Mouse (Mus musculus) MEL (cell line): ENCODE results near the gene Sdhc. TPM values are rescaled to one million over a fixed set of nuclear protein-coding genes. Genes with fewer than 3 reads are reported as not detected.

Source experiments
- DNase-seq: peaks from one replicate; pipeline ENCODE4 v3.0.0; 2011; ENCODE audit warnings: low read depth, low spot score
- H3K27ac ChIP-seq: 2 replicates; pipeline ENCODE4 v1.5.1; 2012; ENCODE audit warnings: low read depth, mild to moderate bottlenecking, control low read depth, low read length, moderate library complexity; ENCODE audit not compliant: control insufficient read depth
- H3K27me3 ChIP-seq, 2 experiments: fragments of 150-350 bp in 1 of 2; sonication (generic) in 1 of 2; 2 replicates each; pipeline ENCODE4 v1.6.1; 2012; ENCODE audit warnings: low read length in 2 of 2, mild to moderate bottlenecking in 2 of 2, improper control_type of control experiment in 1 of 2, moderate library complexity in 1 of 2; ENCODE audit not compliant: insufficient read depth in 2 of 2, control insufficient read depth in 1 of 2
- H3K36me3 ChIP-seq, 2 experiments: 2 replicates each; pipeline ENCODE4 v1.6.1; 2012 to 2014; ENCODE audit warnings: low read length in 2 of 2, improper control_type of control experiment in 1 of 2, inconsistent platforms in 1 of 2, mild to moderate bottlenecking in 1 of 2; ENCODE audit not compliant: insufficient read depth in 2 of 2, control insufficient read depth in 1 of 2
- H3K4me1 ChIP-seq, 2 experiments: fragments of 150-350 bp in 1 of 2; sonication (generic) in 1 of 2; 2 replicates each; pipeline ENCODE4 v1.6.1; 2012; ENCODE audit warnings: low read length in 2 of 2, improper control_type of control experiment in 1 of 2, mild to moderate bottlenecking in 1 of 2; ENCODE audit not compliant: insufficient read depth in 2 of 2, control insufficient read depth in 1 of 2
- H3K4me3 ChIP-seq, 2 experiments: fragments of 150-350 bp in 1 of 2; sonication (generic) in 1 of 2; 2 replicates each; pipeline ENCODE4 v1.5.1; 2012; ENCODE audit warnings: low read depth in 2 of 2, low read length in 2 of 2, mild to moderate bottlenecking in 2 of 2, moderate library complexity in 2 of 2, control low read depth in 1 of 2, improper control_type of control experiment in 1 of 2; ENCODE audit not compliant: control insufficient read depth in 1 of 2, insufficient read depth in 1 of 2
- H3K79me2 ChIP-seq: 2 replicates; pipeline ENCODE4 v1.6.1; 2012; ENCODE audit warnings: mild to moderate bottlenecking, low read length, moderate library complexity; ENCODE audit not compliant: control insufficient read depth, poor library complexity, insufficient read depth
- H3K9ac ChIP-seq: 2 replicates; pipeline ENCODE4 v1.6.1; 2012; ENCODE audit warnings: low read depth, mild to moderate bottlenecking, control low read depth, low read length, moderate library complexity; ENCODE audit not compliant: control insufficient read depth, poor library complexity, severe bottlenecking
- H3K9me3 ChIP-seq: fragments of 150-350 bp; sonication (generic); replicated peaks from 2 replicates; pipeline ENCODE4 v1.6.1; 2012; ENCODE audit warnings: mild to moderate bottlenecking, low read length, improper control_type of control experiment, moderate library complexity; ENCODE audit not compliant: insufficient read depth
- BHLHE40 ChIP-seq: IDR thresholded peaks from 2 replicates; pipeline ENCODE4 v1.6.1; 2012; ENCODE audit warnings: low read depth, mild to moderate bottlenecking, inconsistent platforms, low read length, improper control_type of control experiment, borderline replicate concordance
- CHD1 ChIP-seq: IDR thresholded peaks from 2 replicates; pipeline ENCODE4 v1.6.1; 2012; ENCODE audit warnings: low read depth, mild to moderate bottlenecking, inconsistent platforms, low read length, improper control_type of control experiment
- CTCF ChIP-seq, 3 experiments: IDR thresholded peaks in 2 of 3; conservative IDR thresholded peaks in 1 of 3; 2 replicates each; pipeline ENCODE4 v1.5.1; 2011 to 2012; ENCODE audit warnings: low read length in 3 of 3, low read depth in 2 of 3, mild to moderate bottlenecking in 2 of 3, improper control_type of control experiment in 1 of 3, inconsistent platforms in 1 of 3, mixed read lengths in 1 of 3, moderate library complexity in 1 of 3; ENCODE audit not compliant: control insufficient read depth in 1 of 3, insufficient read depth in 1 of 3, poor library complexity in 1 of 3, severe bottlenecking in 1 of 3
- E2F4 ChIP-seq: IDR thresholded peaks from 2 replicates; pipeline ENCODE4 v1.6.1; 2011; ENCODE audit warnings: low read depth, low read length, improper control_type of control experiment, borderline replicate concordance
- ELF1 ChIP-seq: IDR thresholded peaks from 2 replicates; pipeline ENCODE4 v1.6.1; 2014; ENCODE audit warnings: low read depth, mild to moderate bottlenecking, inconsistent platforms, low read length, improper control_type of control experiment, moderate library complexity
- EP300 ChIP-seq, 2 experiments: IDR thresholded peaks; 2 replicates each; pipeline ENCODE4 v1.6.1; 2011; ENCODE audit warnings: improper control_type of control experiment in 2 of 2, low read length in 2 of 2, low read depth in 1 of 2, mild to moderate bottlenecking in 1 of 2
- ETS1 ChIP-seq: IDR thresholded peaks from 2 replicates; pipeline ENCODE4 v1.6.1; 2012; ENCODE audit warnings: low read depth, mild to moderate bottlenecking, inconsistent platforms, low read length, improper control_type of control experiment, moderate library complexity
- GABPA ChIP-seq: IDR thresholded peaks from 2 replicates; pipeline ENCODE4 v1.6.1; 2012; ENCODE audit warnings: low read depth, mild to moderate bottlenecking, inconsistent platforms, low read length, improper control_type of control experiment, moderate library complexity
- HCFC1 ChIP-seq: IDR thresholded peaks from 2 replicates; pipeline ENCODE4 v1.6.1; 2012; ENCODE audit warnings: low read depth, mild to moderate bottlenecking, inconsistent platforms, low read length, improper control_type of control experiment, moderate library complexity
- JUND ChIP-seq: IDR thresholded peaks from 2 replicates; pipeline ENCODE4 v1.6.1; 2011; ENCODE audit warnings: low read depth, mild to moderate bottlenecking, improper control_type of control experiment, low read length
- MAFK ChIP-seq: IDR thresholded peaks from 2 replicates; pipeline ENCODE4 v1.6.1; 2011; ENCODE audit warnings: low read depth, mild to moderate bottlenecking, low read length, improper control_type of control experiment, borderline replicate concordance
- MAZ ChIP-seq: IDR thresholded peaks from 2 replicates; pipeline ENCODE4 v1.6.1; 2012; ENCODE audit warnings: low read depth, mild to moderate bottlenecking, inconsistent platforms, low read length, improper control_type of control experiment
- MEF2A ChIP-seq: IDR thresholded peaks from 2 replicates; pipeline ENCODE4 v1.6.1; 2014; ENCODE audit warnings: low read depth, mild to moderate bottlenecking, inconsistent platforms, low read length, improper control_type of control experiment; ENCODE audit not compliant: poor library complexity, insufficient replicate concordance, severe bottlenecking; ENCODE audit errors: extremely low read depth
- MXI1 ChIP-seq: IDR thresholded peaks from 2 replicates; pipeline ENCODE4 v1.6.1; 2011; ENCODE audit warnings: mild to moderate bottlenecking, low read depth, low read length, improper control_type of control experiment
- MYB ChIP-seq: IDR thresholded peaks from 2 replicates; pipeline ENCODE4 v1.6.1; 2011; ENCODE audit warnings: mild to moderate bottlenecking, low read depth, low read length, improper control_type of control experiment
- MYC ChIP-seq: IDR thresholded peaks from 2 replicates; pipeline ENCODE4 v1.6.1; 2011; ENCODE audit warnings: low read depth, mild to moderate bottlenecking, low read length, improper control_type of control experiment, moderate library complexity
- NELFE ChIP-seq: IDR thresholded peaks from 2 replicates; pipeline ENCODE4 v1.6.1; 2011; ENCODE audit warnings: low read depth, low read length, improper control_type of control experiment
- POLR2A ChIP-seq, 2 experiments: IDR thresholded peaks; 2 replicates each; pipeline ENCODE4 v1.6.1; 2011 to 2012; ENCODE audit warnings: low read length in 2 of 2, mild to moderate bottlenecking in 2 of 2, control low read depth in 1 of 2, improper control_type of control experiment in 1 of 2, low read depth in 1 of 2, moderate library complexity in 1 of 2; ENCODE audit not compliant: control insufficient read depth in 1 of 2, insufficient read depth in 1 of 2, poor library complexity in 1 of 2
- POLR2AphosphoS2 ChIP-seq: IDR thresholded peaks from 2 replicates; pipeline ENCODE4 v1.6.1; 2011; ENCODE audit warnings: low read length, improper control_type of control experiment
- POLR2AphosphoS5 ChIP-seq: IDR thresholded peaks from 2 replicates; pipeline ENCODE4 v1.6.1; 2012; ENCODE audit warnings: low read depth, borderline replicate concordance, mild to moderate bottlenecking, inconsistent platforms, low read length, moderate library complexity, mixed read lengths
- RAD21 ChIP-seq: IDR thresholded peaks from 2 replicates; pipeline ENCODE4 v1.6.1; 2011; ENCODE audit warnings: mild to moderate bottlenecking, low read depth, low read length, improper control_type of control experiment
- SIN3A ChIP-seq: IDR thresholded peaks from 2 replicates; pipeline ENCODE4 v1.6.1; 2012; ENCODE audit warnings: low read length, improper control_type of control experiment, inconsistent platforms
- SMC3 ChIP-seq: IDR thresholded peaks from 2 replicates; pipeline ENCODE4 v1.6.1; 2011; ENCODE audit warnings: low read depth, low read length, improper control_type of control experiment
- TAL1 ChIP-seq: IDR thresholded peaks from 2 replicates; pipeline ENCODE4 v1.6.1; 2012; ENCODE audit warnings: mild to moderate bottlenecking, inconsistent platforms, low read length, moderate library complexity, mixed read lengths
- TBP ChIP-seq: IDR thresholded peaks from 2 replicates; pipeline ENCODE4 v1.8.0; 2011; ENCODE audit warnings: low read depth, low read length, improper control_type of control experiment
- TCF12 ChIP-seq: IDR thresholded peaks from 2 replicates; pipeline ENCODE4 v1.6.1; 2014; ENCODE audit warnings: low read depth, mild to moderate bottlenecking, inconsistent platforms, low read length, improper control_type of control experiment, moderate library complexity
- UBTF ChIP-seq: IDR thresholded peaks from 2 replicates; pipeline ENCODE4 v1.6.1; 2012; ENCODE audit warnings: low read depth, mild to moderate bottlenecking, inconsistent platforms, low read length, improper control_type of control experiment, moderate library complexity, borderline replicate concordance; ENCODE audit not compliant: insufficient read depth
- USF1 ChIP-seq: IDR thresholded peaks from 2 replicates; pipeline ENCODE4 v1.6.1; 2014; ENCODE audit warnings: low read depth, mild to moderate bottlenecking, inconsistent platforms, low read length, improper control_type of control experiment, moderate library complexity
- USF2 ChIP-seq, 2 experiments: IDR thresholded peaks; 2 replicates each; pipeline ENCODE4 v1.6.1; 2011 to 2012; ENCODE audit warnings: improper control_type of control experiment in 2 of 2, low read length in 2 of 2, borderline replicate concordance in 1 of 2, inconsistent platforms in 1 of 2, low read depth in 1 of 2, mild to moderate bottlenecking in 1 of 2; ENCODE audit not compliant: insufficient read depth in 1 of 2
- ZMIZ1 ChIP-seq: IDR thresholded peaks from 2 replicates; pipeline ENCODE4 v1.6.1; 2012; ENCODE audit warnings: low read depth, mild to moderate bottlenecking, inconsistent platforms, low read length, improper control_type of control experiment, moderate library complexity
- ZNF384 ChIP-seq: IDR thresholded peaks from 2 replicates; pipeline ENCODE4 v1.6.1; 2012; ENCODE audit warnings: low read depth, mild to moderate bottlenecking, inconsistent platforms, low read length, improper control_type of control experiment
- polyA plus RNA-seq, 2 experiments: library from polyadenylated mRNA; stranded (reverse) in 1 of 2; unstranded in 1 of 2; fragments of >175 nt in 1 of 2; fragments of >200 nt in 1 of 2; gene quantifications; 2 replicates each; pipeline versions ENCODE4 v1.2.1 to v1.2.4; 2012; ENCODE audit warnings: low replicate concordance in 2 of 2, low read depth in 1 of 2; ENCODE audit not compliant: insufficient read length in 2 of 2, insufficient read depth in 1 of 2, missing spikeins in 1 of 2
- total RNA-seq: library from RNA; depleted of rRNA; stranded (reverse); fragments of 300-350 nt; gene quantifications from 2 replicates; pipeline ENCODE4 v1.2.3, GENCODE M21; 2012

The Sdhc gene
- total and polyA plus RNA-seq, 3 experiments: 79.4 to 224 TPM; not detected in 1

DNA sequence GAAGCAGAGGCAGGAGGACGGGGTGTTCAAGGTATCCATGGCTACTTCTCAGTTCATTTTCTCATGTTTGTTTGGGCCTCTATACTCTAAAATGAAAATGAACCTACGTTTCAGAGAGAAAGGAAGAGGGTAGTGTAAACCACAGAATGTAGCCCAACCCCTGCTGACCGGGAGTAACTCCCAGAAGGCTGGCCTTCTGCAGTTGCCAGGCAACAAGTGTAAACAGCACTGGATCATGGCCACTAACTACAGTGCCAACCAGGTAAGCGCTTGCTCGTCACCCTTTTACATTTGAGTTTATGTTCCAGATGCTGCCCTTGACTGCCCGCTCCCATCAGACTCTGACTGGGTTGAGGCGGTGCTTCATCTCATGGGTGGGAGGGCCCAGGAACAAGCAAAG lies 27.5 kb downstream of the Sdhc start:
- peaks cover 2 to 6% of the 10 kb centered on the region in 2 experiments; a peak in 2 of 4 replicates for H3K36me3 ChIP-seq
- peaks cover 5% of the 10 kb centered on the region in 2 experiments; a peak in 3 of 4 replicates for H3K4me1 ChIP-seq
- no peak overlapping the region for H3K9ac ChIP-seq
- DNase-seq: no peak
- no peaks in the 10 kb centered on the region for H3K79me2 ChIP-seq
- H3K9me3 ChIP-seq: no peaks in the 10 kb centered on the region
- TF ChIP-seq USF2 (IDR thresholded peaks at IDR 0.05; ENCODE audit: borderline replicate concordance in 1 of 2, insufficient read depth in 1 of 2, low read depth in 1 of 2, low read length in 2 of 2) (no peak), TCF12 (no peak), CTCF (IDR thresholded peaks at IDR 0.05 in 2 of 3, conservative IDR thresholded peaks at IDR 0.05 in 1 of 3; ENCODE audit: control insufficient read depth in 1 of 3, insufficient read depth in 1 of 3, low read depth in 2 of 3, low read length in 3 of 3, poor library complexity in 1 of 3, severe bottlenecking in 1 of 3) (no peak), MEF2A (no peak), MYB (no peak), TAL1 (no peak), POLR2AphosphoS5 (no peak), CHD1 (no peak), MXI1 (no peak), UBTF (no peak), POLR2A (IDR thresholded peaks at IDR 0.05; ENCODE audit: control insufficient read depth in 1 of 2, insufficient read depth in 1 of 2, low read depth in 1 of 2, low read length in 2 of 2, poor library complexity in 1 of 2) (no peak), NELFE (no peak), TBP (no peak), ELF1 (no peak), RAD21 (no peak)
- no peak overlapping the region for H3K27ac ChIP-seq
- no peaks in the 10 kb centered on the region for H3K27me3 ChIP-seq
- H3K4me3 ChIP-seq: no peak overlapping the region

DNA sequence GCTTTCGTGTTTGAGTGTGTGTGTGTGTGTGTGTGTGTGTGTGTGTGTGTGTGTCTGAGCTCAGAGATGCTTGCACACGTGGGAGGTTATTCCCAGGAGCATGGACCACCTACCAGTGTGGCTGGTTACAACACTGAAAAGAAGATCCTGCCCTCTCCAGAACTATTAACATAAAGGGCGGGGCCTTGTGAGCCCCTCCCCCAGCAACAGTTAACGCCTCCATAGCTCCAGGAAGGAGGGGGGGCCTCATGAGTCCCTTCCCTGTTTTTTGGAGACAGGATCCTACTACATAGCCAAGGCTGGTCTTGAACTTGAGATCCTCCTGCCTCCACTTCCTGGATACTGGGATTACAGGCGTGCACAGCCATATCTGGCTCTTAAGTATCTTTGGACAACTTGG lies 28.6 kb downstream of the Sdhc start:
- Histone ChIP-seq H3K27me3 (no peaks in the 10 kb centered on the region), H3K4me3 (no peak overlapping the region), H3K9me3 (no peaks in the 10 kb centered on the region), H3K27ac (no peak overlapping the region), H3K36me3 (peaks cover 0 to 6% of the 10 kb centered on the region in 2 experiments; a peak in 1 of 4 replicates), H3K9ac (no peak overlapping the region), H3K79me2 (no peaks in the 10 kb centered on the region), H3K4me1 (peaks cover 5% of the 10 kb centered on the region in 2 experiments; a peak in 3 of 4 replicates)
- TF ChIP-seq E2F4 (no peak), ZMIZ1 (no peak), EP300 (IDR thresholded peaks at IDR 0.05; ENCODE audit: low read depth in 1 of 2, low read length in 2 of 2) (no peak), SMC3 (no peak), MAFK (no peak), MYC (no peak), CHD1 (no peak), ZNF384 (no peak), ETS1 (no peak), JUND (no peak), BHLHE40 (no peak), POLR2AphosphoS2 (no peak), UBTF (no peak), MYB (no peak), SIN3A (no peak), MAZ (no peak), HCFC1 (no peak), POLR2AphosphoS5 (no peak), GABPA (no peak), USF1 (no peak)
- DNase-seq: peak; percentile 23
